Mouse (Mus musculus): ENCODE data around the gene Vasp. TPM values are rescaled to one million over a fixed set of nuclear protein-coding genes. Genes with fewer than 3 reads are reported as not detected.

The Vasp gene
- polyA plus RNA-seq, 1 experiment, result 75.7 TPM

DNA sequence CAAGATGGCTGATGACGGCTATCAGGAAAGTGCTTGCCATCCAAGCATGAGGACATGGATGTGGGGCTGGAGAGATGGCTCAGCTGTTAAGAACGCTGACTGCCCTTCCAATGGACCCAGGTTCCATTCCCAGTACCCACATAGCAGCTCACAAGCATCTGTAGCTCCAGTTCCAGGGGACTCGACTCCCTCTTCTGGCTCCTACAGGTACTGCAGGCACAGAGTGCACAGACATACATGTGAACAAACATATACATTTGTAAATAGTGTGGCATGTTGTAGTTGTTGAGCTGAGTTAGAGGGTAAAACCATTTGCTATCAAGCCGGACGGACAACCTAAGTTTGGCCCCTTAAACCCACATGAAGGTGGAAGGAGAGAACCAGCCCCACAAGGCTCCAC, 61.6 kb downstream of the Vasp start:
- Histone ChIP-seq H3K9ac (ENCODE audit: low read depth, poor library complexity, severe bottlenecking) (no peak overlapping the region), H3K27me3 (ENCODE audit: control insufficient read depth, insufficient read depth, low read length, poor library complexity, severe bottlenecking) (no peaks in the 10 kb centered on the region), H3K27ac (ENCODE audit: insufficient read depth, low read length) (no peak overlapping the region), H3K36me3 (ENCODE audit: control insufficient read depth, insufficient read depth, low read length, poor library complexity, severe bottlenecking) (no peaks in the 10 kb centered on the region), H3K4me1 (ENCODE audit: control insufficient read depth, insufficient read depth, low read length) (peaks cover 2% of the 10 kb centered on the region), H3K4me3 (ENCODE audit: low read depth, low read length) (no peak overlapping the region), H3K9me3 (replicated peaks; ENCODE audit: control insufficient read depth, insufficient read depth, low read length, poor library complexity, severe bottlenecking) (no peaks in the 10 kb centered on the region)
- TF ChIP-seq CTCF (IDR thresholded peaks at IDR 0.05; ENCODE audit: low read depth, low read length), result peak; percentile 47
- TF ChIP-seq POLR2A (IDR thresholded peaks at IDR 0.05; ENCODE audit: insufficient read depth, low read length), result no peak

DNA sequence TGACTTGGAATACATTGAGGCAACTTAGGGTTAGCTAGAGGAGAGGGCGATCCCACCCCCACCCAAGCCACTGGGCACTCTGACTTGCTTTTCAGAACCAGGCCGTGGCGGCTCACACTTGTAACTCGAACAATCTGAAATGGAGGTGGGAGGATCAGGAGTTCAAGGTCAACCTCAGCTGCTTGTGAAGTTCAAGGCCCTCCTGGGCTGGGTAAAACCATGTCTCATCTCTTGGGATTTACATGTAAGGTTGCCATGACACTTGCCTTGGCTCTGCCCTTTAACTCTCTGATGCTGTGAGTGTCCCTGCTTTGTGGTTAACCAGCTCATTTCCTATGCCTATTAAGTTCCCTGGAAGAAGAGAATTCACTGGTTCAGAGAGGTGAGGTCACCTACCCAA, 62.1 kb downstream of the Vasp start:
- Histone ChIP-seq H3K4me1 (ENCODE audit: control insufficient read depth, insufficient read depth, low read length) (peaks cover 2% of the 10 kb centered on the region), H3K9me3 (replicated peaks; ENCODE audit: control insufficient read depth, insufficient read depth, low read length, poor library complexity, severe bottlenecking) (no peaks in the 10 kb centered on the region), H3K4me3 (ENCODE audit: low read depth, low read length) (no peak overlapping the region), H3K36me3 (ENCODE audit: control insufficient read depth, insufficient read depth, low read length, poor library complexity, severe bottlenecking) (no peaks in the 10 kb centered on the region), H3K27me3 (ENCODE audit: control insufficient read depth, insufficient read depth, low read length, poor library complexity, severe bottlenecking) (no peaks in the 10 kb centered on the region), H3K27ac (ENCODE audit: insufficient read depth, low read length) (no peak overlapping the region), H3K9ac (ENCODE audit: low read depth, poor library complexity, severe bottlenecking) (no peak overlapping the region)
- TF ChIP-seq EP300 (IDR thresholded peaks at IDR 0.05; ENCODE audit: insufficient read depth, low read depth, low read length) (no peak), CTCF (IDR thresholded peaks at IDR 0.05; ENCODE audit: low read depth, low read length) (no peak), POLR2A (IDR thresholded peaks at IDR 0.05; ENCODE audit: insufficient read depth, low read length) (no peak)

DNA sequence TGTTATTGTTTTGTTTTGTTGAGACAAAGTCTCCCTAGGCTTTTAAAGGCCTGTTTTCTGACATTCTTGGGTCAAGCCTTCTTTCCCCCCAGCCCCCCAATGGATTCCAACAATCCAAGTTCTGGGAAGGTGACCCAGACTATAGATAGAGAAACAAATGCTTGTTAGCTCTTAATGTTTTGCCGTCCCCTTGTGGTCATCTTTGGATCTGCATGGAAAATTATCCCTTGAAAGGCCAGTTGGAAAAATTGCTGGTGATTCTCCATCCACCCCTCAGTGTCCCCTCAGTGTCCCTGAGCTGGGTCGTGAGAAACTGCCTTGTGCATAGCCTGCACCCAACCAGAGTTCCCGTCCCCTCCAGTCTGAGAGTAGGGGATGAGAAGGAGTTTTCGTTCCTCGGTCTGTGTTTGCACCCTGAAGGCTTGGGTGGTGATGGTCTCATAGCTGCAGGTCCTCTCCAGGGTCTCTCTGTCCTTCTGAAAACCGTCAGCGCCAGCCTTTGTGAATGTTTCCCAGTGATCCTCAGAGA, 62.6 kb downstream of the Vasp start:
- H3K4me3 ChIP-seq (ENCODE audit: low read depth, low read length), result no peak overlapping the region
- no peak overlapping the region for H3K27ac ChIP-seq (ENCODE audit: insufficient read depth, low read length)
- TF ChIP-seq EP300 (IDR thresholded peaks at IDR 0.05; ENCODE audit: insufficient read depth, low read depth, low read length), result no peak
- TF ChIP-seq POLR2A (IDR thresholded peaks at IDR 0.05; ENCODE audit: insufficient read depth, low read length), result no peak
- peak; percentile 12 for TF ChIP-seq CTCF (IDR thresholded peaks at IDR 0.05; ENCODE audit: low read depth, low read length)
- H3K36me3 ChIP-seq (ENCODE audit: control insufficient read depth, insufficient read depth, low read length, poor library complexity, severe bottlenecking), result no peaks in the 10 kb centered on the region
- H3K27me3 ChIP-seq (ENCODE audit: control insufficient read depth, insufficient read depth, low read length, poor library complexity, severe bottlenecking), result no peaks in the 10 kb centered on the region
- peaks cover 2% of the 10 kb centered on the region for H3K4me1 ChIP-seq (ENCODE audit: control insufficient read depth, insufficient read depth, low read length)
- no peak overlapping the region; the same call in 1 of the 2 replicates for H3K9ac ChIP-seq (ENCODE audit: low read depth, poor library complexity, severe bottlenecking)
- no peaks in the 10 kb centered on the region for H3K9me3 ChIP-seq (replicated peaks; ENCODE audit: control insufficient read depth, insufficient read depth, low read length, poor library complexity, severe bottlenecking)

DNA sequence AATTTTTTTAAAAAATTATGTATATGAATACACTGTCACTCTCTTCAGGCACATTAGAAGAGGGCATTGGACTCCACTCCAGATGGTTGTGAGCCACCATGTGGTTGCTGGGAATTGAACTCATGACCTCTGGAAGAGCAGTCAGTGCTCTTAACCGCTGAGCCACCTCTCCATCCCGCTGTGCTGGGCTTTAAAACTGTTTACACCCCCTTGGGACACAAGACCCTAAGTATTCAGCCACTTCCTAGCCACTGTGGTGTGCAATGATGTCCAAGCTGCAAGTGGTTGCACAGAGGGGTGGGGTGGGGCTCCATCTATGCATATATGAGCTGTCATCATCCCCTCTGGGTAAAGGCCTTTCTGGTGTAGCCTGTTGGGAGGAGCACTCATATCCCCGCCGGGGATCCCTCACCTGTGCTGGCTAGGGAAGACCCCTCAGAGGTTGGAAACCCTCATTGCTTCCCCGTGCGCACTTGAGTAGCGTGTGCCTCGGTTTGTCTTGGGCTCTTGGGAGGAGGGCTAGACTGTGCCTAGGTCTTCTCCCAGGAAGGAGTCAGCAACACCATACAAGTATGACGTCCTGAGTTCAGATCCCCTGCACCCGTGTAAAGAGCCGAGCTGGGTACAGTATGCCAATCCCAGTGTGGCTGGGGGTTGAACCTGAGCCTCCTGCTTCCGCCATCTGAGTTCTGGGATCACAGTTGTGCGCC, 63.3 kb downstream of the Vasp start:
- H3K9ac ChIP-seq (ENCODE audit: low read depth, poor library complexity, severe bottlenecking), result no peak overlapping the region; the same call in 1 of the 2 replicates
- H3K27ac ChIP-seq (ENCODE audit: insufficient read depth, low read length), result no peak overlapping the region
- H3K36me3 ChIP-seq (ENCODE audit: control insufficient read depth, insufficient read depth, low read length, poor library complexity, severe bottlenecking), result no peaks in the 10 kb centered on the region
- peak overlapping the region; percentile 35 for H3K4me3 ChIP-seq (ENCODE audit: low read depth, low read length)
- no peaks in the 10 kb centered on the region for H3K27me3 ChIP-seq (ENCODE audit: control insufficient read depth, insufficient read depth, low read length, poor library complexity, severe bottlenecking)
- no peak for TF ChIP-seq CTCF (IDR thresholded peaks at IDR 0.05; ENCODE audit: low read depth, low read length)
- no peak for TF ChIP-seq POLR2A (IDR thresholded peaks at IDR 0.05; ENCODE audit: insufficient read depth, low read length)
- peaks cover 2% of the 10 kb centered on the region for H3K4me1 ChIP-seq (ENCODE audit: control insufficient read depth, insufficient read depth, low read length)
- H3K9me3 ChIP-seq (replicated peaks; ENCODE audit: control insufficient read depth, insufficient read depth, low read length, poor library complexity, severe bottlenecking), result no peaks in the 10 kb centered on the region

Other genes starting within 250 kb of the Vasp start
- gene Foxa3, start 248.3 kb downstream of the Vasp start, polyA plus RNA-seq (2011; ENCODE audit: insufficient read depth, insufficient read length, low read depth, missing spikeins), result 2.5 and 2.6 TPM in 2 replicates
- gene Sympk, start 247.4 kb downstream of the Vasp start, polyA plus RNA-seq (2011; ENCODE audit: insufficient read depth, insufficient read length, low read depth, missing spikeins), result 102 and 119 TPM in 2 replicates
- gene Rsph6a, start 217.1 kb downstream of the Vasp start, polyA plus RNA-seq (2011; ENCODE audit: insufficient read depth, insufficient read length, low read depth, missing spikeins), result not detected in 2 replicates
- gene Dmwd, start 195.6 kb downstream of the Vasp start, polyA plus RNA-seq (2011; ENCODE audit: insufficient read depth, insufficient read length, low read depth, missing spikeins), result 43.2 and 45.1 TPM in 2 replicates
- gene Dmpk, start 188.0 kb downstream of the Vasp start, polyA plus RNA-seq (2011; ENCODE audit: insufficient read depth, insufficient read length, low read depth, missing spikeins), result 12.8 and 19.5 TPM in 2 replicates
- gene Six5, start 177.2 kb downstream of the Vasp start, polyA plus RNA-seq (2011; ENCODE audit: insufficient read depth, insufficient read length, low read depth, missing spikeins), result 2.7 and 3.8 TPM in 2 replicates
- gene Gm4969, start 153.4 kb downstream of the Vasp start, polyA plus RNA-seq (2011; ENCODE audit: insufficient read depth, insufficient read length, low read depth, missing spikeins), result 0.43 and 0.46 TPM in 2 replicates
- 4.1 and 4.3 TPM in 2 replicates for gene Fbxo46, start 152.0 kb downstream of the Vasp start, polyA plus RNA-seq (2011; ENCODE audit: insufficient read depth, insufficient read length, low read depth, missing spikeins)
- 4.1 and 4.6 TPM in 2 replicates for gene Qpctl, start 122.5 kb downstream of the Vasp start, polyA plus RNA-seq (2011; ENCODE audit: insufficient read depth, insufficient read length, low read depth, missing spikeins)
- gene Snrpd2, start 122.1 kb downstream of the Vasp start, polyA plus RNA-seq (2011; ENCODE audit: insufficient read depth, insufficient read length, low read depth, missing spikeins), result 92.9 and 94.6 TPM in 2 replicates
- 1.9 and 3.5 TPM in 2 replicates for gene Gipr, start 105.7 kb downstream of the Vasp start, polyA plus RNA-seq (2011; ENCODE audit: insufficient read depth, insufficient read length, low read depth, missing spikeins)
- 63.3 and 64.4 TPM in 2 replicates for gene Eml2, start 95.4 kb downstream of the Vasp start, polyA plus RNA-seq (2011; ENCODE audit: insufficient read depth, insufficient read length, low read depth, missing spikeins)
- 3.3 and 5.1 TPM in 2 replicates for gene Gpr4, start 59.3 kb downstream of the Vasp start, polyA plus RNA-seq (2011; ENCODE audit: insufficient read depth, insufficient read length, low read depth, missing spikeins)
- gene Opa3, start 43.5 kb downstream of the Vasp start, polyA plus RNA-seq (2011; ENCODE audit: insufficient read depth, insufficient read length, low read depth, missing spikeins), result 22.3 and 24.8 TPM in 2 replicates
- gene Ppm1n, start 8.2 kb upstream of the Vasp start, polyA plus RNA-seq (2011; ENCODE audit: insufficient read depth, insufficient read length, low read depth, missing spikeins), result 5.7 and 6.1 TPM in 2 replicates
- 14.3 and 15.3 TPM in 2 replicates for gene Rtn2, start 10.8 kb upstream of the Vasp start, polyA plus RNA-seq (2011; ENCODE audit: insufficient read depth, insufficient read length, low read depth, missing spikeins)
- gene Fosb, start 38.2 kb upstream of the Vasp start, polyA plus RNA-seq (2011; ENCODE audit: insufficient read depth, insufficient read length, low read depth, missing spikeins), result 0.68 and 1.1 TPM in 2 replicates
- gene Ercc1, start 73.0 kb upstream of the Vasp start, polyA plus RNA-seq (2011; ENCODE audit: insufficient read depth, insufficient read length, low read depth, missing spikeins), result 38.1 and 43.7 TPM in 2 replicates
- 14.6 and 16.8 TPM in 2 replicates for gene Cd3eap, start 87.7 kb upstream of the Vasp start, polyA plus RNA-seq (2011; ENCODE audit: insufficient read depth, insufficient read length, low read depth, missing spikeins)
- gene Ppp1r13l, start 87.9 kb upstream of the Vasp start, polyA plus RNA-seq (2011; ENCODE audit: insufficient read depth, insufficient read length, low read depth, missing spikeins), result 21.9 and 25.5 TPM in 2 replicates
- gene Ercc2, start 110.2 kb upstream of the Vasp start, polyA plus RNA-seq (2011; ENCODE audit: insufficient read depth, insufficient read length, low read depth, missing spikeins), result 22.6 and 28.5 TPM in 2 replicates
- gene Klc3, start 132.3 kb upstream of the Vasp start, polyA plus RNA-seq (2011; ENCODE audit: insufficient read depth, insufficient read length, low read depth, missing spikeins), result 17.6 and 18.7 TPM in 2 replicates
- gene Ckm, start 133.0 kb upstream of the Vasp start, polyA plus RNA-seq (2011; ENCODE audit: insufficient read depth, insufficient read length, low read depth, missing spikeins), result not detected in 2 replicates
- gene Mark4, start 187.0 kb upstream of the Vasp start, polyA plus RNA-seq (2011; ENCODE audit: insufficient read depth, insufficient read length, low read depth, missing spikeins), result 33.1 and 33.3 TPM in 2 replicates
- 3.0 and 3.8 TPM in 2 replicates for gene Exoc3l2, start 191.5 kb upstream of the Vasp start, polyA plus RNA-seq (2011; ENCODE audit: insufficient read depth, insufficient read length, low read depth, missing spikeins)
- 5.7 and 6.9 TPM in 2 replicates for gene Bloc1s3, start 236.6 kb upstream of the Vasp start, polyA plus RNA-seq (2011; ENCODE audit: insufficient read depth, insufficient read length, low read depth, missing spikeins)
- 23.5 and 33.6 TPM in 2 replicates for gene Trappc6a, start 236.6 kb upstream of the Vasp start, polyA plus RNA-seq (2011; ENCODE audit: insufficient read depth, insufficient read length, low read depth, missing spikeins)
- 0.23 and 0.34 TPM in 2 replicates for gene Nkpd1, start 246.0 kb upstream of the Vasp start, polyA plus RNA-seq (2011; ENCODE audit: insufficient read depth, insufficient read length, low read depth, missing spikeins)

Measured in ES-Bruce4 (cell line).